Mouse (Mus musculus): ENCODE data around the gene Stk11ip. TPM values are rescaled to one million over a fixed set of nuclear protein-coding genes. Genes with fewer than 3 reads are reported as not detected.

Stk11ip gene
- total and polyA plus RNA-seq, 3 experiments: 30.0 to 201 (median 35.2) TPM

DNA sequence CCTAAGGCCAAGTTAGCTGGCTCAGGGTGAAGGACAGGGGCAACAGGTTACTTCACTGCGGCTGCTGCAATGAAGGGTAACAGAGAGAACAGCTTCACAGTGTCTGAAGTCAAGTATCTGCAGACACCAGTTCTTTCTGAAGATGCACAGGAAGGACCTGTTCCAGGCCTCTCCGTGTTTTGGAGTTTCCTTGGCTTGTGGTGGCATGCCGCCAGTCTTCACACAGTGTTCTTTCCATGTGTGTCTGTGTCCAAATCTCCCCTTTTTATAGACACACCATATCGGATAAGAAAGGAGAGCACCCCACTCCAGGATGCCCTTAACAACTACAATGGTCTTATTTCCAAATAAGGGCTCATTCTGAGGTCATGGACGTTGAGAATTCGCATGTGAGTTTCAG, 23.0 kb downstream of the Stk11ip start:
- no peaks in the 10 kb centered on the region for H3K36me3 ChIP-seq (replicated peaks)
- ATAC-seq (ENCODE audit: extremely low read depth, insufficient number of reproducible peaks, low FRiP score, poor library complexity, severe bottlenecking): no peak
- H3K27me3 ChIP-seq (ENCODE audit: insufficient read depth, low read length): peaks cover 6% of the 10 kb centered on the region; the same call in 1 of the 2 replicates
- no peaks in the 10 kb centered on the region; the same call in 1 of the 2 replicates for H3K4me1 ChIP-seq (ENCODE audit: insufficient read depth, low read depth, low read length)
- DNase-seq (ENCODE audit: low spot score): no peak
- H3K4me3 ChIP-seq (ENCODE audit: low read depth, low read length): no peak overlapping the region
- no peak for TF ChIP-seq GATA1 (IDR thresholded peaks at IDR 0.05; ENCODE audit: borderline replicate concordance, low read length)
- no peak for TF ChIP-seq CTCF (IDR thresholded peaks at IDR 0.05; ENCODE audit: low read depth, low read length)
- TF ChIP-seq GATA2 (IDR thresholded peaks at IDR 0.05; ENCODE audit: borderline replicate concordance, low read depth, low read length): no peak
- TF ChIP-seq POLR2AphosphoS5 (IDR thresholded peaks at IDR 0.05; ENCODE audit: insufficient replicate concordance, low read depth, low read length): no peak
- TF ChIP-seq TAL1 (conservative IDR thresholded peaks at IDR 0.05; ENCODE audit: low read depth, low read length): no peak
- H3K9me3 ChIP-seq (replicated peaks): no peaks in the 10 kb centered on the region

DNA sequence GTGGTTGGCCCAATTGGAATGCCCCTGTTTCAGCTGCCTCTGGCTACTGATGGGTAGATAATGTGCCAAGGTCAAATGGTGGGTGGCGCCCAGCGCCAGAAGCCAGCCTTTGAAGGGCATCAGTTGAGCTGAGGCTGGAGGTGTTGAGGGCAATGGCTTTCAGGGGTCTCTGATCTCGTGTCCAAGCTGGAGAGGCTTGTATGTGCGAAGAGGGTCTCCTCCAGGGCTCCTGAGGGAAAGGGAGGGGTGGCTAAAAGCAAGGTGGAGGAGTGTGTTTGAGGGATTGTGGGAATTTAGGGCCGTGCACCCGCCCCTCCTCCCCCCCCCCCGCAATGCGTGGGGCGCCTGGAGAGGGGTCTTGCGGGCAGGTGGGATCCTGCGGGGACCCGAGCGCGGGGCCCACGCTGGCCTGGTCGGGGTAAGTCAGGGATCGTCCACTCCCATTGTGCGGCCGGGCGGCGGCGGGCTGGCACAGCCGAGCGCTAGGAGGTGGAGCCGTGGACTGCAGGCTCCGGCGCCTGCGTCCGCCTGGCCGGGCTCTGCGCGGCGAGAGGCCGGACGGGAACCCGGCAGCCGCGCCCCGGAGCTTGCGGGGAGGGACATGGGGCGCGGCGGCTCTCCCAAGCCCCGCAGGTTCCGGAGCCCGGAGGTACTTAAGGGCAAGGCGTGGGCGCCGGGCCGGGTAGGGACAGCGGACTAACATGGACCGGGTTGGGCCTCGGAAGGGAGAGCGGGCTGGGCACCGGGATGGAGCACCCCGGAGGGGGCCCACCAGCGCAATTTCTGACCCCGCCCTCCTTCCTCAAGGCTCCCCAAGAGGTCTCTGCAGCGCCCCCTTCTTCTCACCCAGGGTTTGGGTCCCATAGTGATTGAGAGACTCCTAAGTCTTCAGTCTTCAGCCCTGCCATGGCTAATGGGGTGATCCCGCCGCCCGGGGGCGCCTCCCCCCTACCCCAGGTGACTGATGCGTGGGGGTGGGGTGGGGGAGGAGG, 24.9 kb downstream of the Stk11ip start, which contains the start of gene Slc4a3:
Slc4a3 (plus strand) TSS at position 302 of the 992 bp plus-strand sequence.
- ATAC-seq (ENCODE audit: extremely low read depth, insufficient number of reproducible peaks, low FRiP score, poor library complexity, severe bottlenecking) (no peak), DNase-seq (ENCODE audit: low spot score) (no peak)
- Histone ChIP-seq H3K4me1 (ENCODE audit: insufficient read depth, low read depth, low read length) (no peaks in the 10 kb centered on the region; the same call in 1 of the 2 replicates), H3K36me3 (replicated peaks) (no peaks in the 10 kb centered on the region), H3K9me3 (replicated peaks) (no peaks in the 10 kb centered on the region), H3K4me3 (ENCODE audit: low read depth, low read length) (no peak within 1 kb of the TSS), H3K27me3 (ENCODE audit: insufficient read depth, low read length) (peaks cover 10% of the 10 kb centered on the region; the same call in 1 of the 2 replicates)
- no peak for TF ChIP-seq CTCF (IDR thresholded peaks at IDR 0.05; ENCODE audit: low read depth, low read length)
- TF ChIP-seq GATA2 (IDR thresholded peaks at IDR 0.05; ENCODE audit: borderline replicate concordance, low read depth, low read length): no peak
- TF ChIP-seq POLR2AphosphoS5 (IDR thresholded peaks at IDR 0.05; ENCODE audit: insufficient replicate concordance, low read depth, low read length): no peak
- TF ChIP-seq GATA1 (IDR thresholded peaks at IDR 0.05; ENCODE audit: borderline replicate concordance, low read length): no peak
- no peak for TF ChIP-seq TAL1 (conservative IDR thresholded peaks at IDR 0.05; ENCODE audit: low read depth, low read length)

DNA sequence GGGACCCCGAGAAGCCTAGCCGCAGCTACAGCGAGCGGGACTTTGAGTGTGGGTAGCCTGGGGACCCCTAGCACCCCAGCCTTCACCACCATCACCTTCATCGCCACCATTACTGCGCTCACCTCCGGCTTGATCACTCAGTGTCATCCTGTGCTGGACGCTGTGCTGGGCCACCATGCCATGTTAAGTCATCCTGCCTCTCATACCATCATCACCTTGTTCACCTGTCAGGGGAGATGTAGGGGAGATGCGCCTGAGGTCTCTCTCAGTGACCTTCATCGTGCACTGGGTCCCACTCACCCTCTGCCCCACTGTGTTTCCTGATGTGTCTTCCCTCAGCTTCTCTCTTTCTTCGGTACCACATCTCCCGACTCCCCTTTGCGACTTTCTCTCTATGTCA, 26.0 kb downstream of the Stk11ip start:
- Histone ChIP-seq H3K4me1 (ENCODE audit: insufficient read depth, low read depth, low read length) (no peaks in the 10 kb centered on the region; the same call in 1 of the 2 replicates), H3K4me3 (ENCODE audit: low read depth, low read length) (peak overlapping the region; percentile 2; the same call in 1 of the 2 replicates), H3K9me3 (replicated peaks) (no peaks in the 10 kb centered on the region), H3K27me3 (ENCODE audit: insufficient read depth, low read length) (peaks cover 10% of the 10 kb centered on the region; the same call in 1 of the 2 replicates), H3K36me3 (replicated peaks) (no peaks in the 10 kb centered on the region)
- TF ChIP-seq TAL1 (conservative IDR thresholded peaks at IDR 0.05; ENCODE audit: low read depth, low read length) (no peak), GATA2 (IDR thresholded peaks at IDR 0.05; ENCODE audit: borderline replicate concordance, low read depth, low read length) (no peak), GATA1 (IDR thresholded peaks at IDR 0.05; ENCODE audit: borderline replicate concordance, low read length) (no peak), CTCF (IDR thresholded peaks at IDR 0.05; ENCODE audit: low read depth, low read length) (no peak), POLR2AphosphoS5 (IDR thresholded peaks at IDR 0.05; ENCODE audit: insufficient replicate concordance, low read depth, low read length) (no peak)
- DNase-seq (ENCODE audit: low spot score): no peak
- ATAC-seq (ENCODE audit: extremely low read depth, insufficient number of reproducible peaks, low FRiP score, poor library complexity, severe bottlenecking): no peak

DNA sequence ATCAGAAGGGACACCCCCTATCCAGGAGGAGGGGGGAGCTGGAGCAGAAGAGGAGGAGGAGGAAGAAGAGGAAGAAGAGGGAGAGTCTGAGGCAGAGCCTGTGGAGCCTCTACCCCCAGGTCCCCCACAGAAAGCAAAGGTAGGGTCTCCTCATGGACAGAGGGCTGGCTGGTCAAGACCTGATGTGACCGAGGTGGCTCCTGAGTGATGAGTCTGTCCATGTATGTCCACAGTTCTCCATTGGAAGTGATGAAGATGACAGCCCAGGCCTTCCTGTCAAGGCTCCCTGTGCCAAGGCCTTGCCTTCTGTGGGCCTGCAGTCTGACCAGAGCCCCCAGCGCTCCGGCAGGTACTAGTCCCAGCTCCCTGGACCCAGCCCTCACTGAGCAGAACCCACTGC, 26.8 kb downstream of the Stk11ip start:
- TF ChIP-seq TAL1 (conservative IDR thresholded peaks at IDR 0.05; ENCODE audit: low read depth, low read length) (no peak), POLR2AphosphoS5 (IDR thresholded peaks at IDR 0.05; ENCODE audit: insufficient replicate concordance, low read depth, low read length) (no peak), GATA2 (IDR thresholded peaks at IDR 0.05; ENCODE audit: borderline replicate concordance, low read depth, low read length) (no peak), CTCF (IDR thresholded peaks at IDR 0.05; ENCODE audit: low read depth, low read length) (no peak), GATA1 (IDR thresholded peaks at IDR 0.05; ENCODE audit: borderline replicate concordance, low read length) (no peak)
- no peak for ATAC-seq (ENCODE audit: extremely low read depth, insufficient number of reproducible peaks, low FRiP score, poor library complexity, severe bottlenecking)
- H3K4me1 ChIP-seq (ENCODE audit: insufficient read depth, low read depth, low read length): no peaks in the 10 kb centered on the region; the same call in 1 of the 2 replicates
- H3K27me3 ChIP-seq (ENCODE audit: insufficient read depth, low read length): peaks cover 10% of the 10 kb centered on the region; the same call in 1 of the 2 replicates
- no peak overlapping the region for H3K4me3 ChIP-seq (ENCODE audit: low read depth, low read length)
- H3K36me3 ChIP-seq (replicated peaks): no peaks in the 10 kb centered on the region
- DNase-seq (ENCODE audit: low spot score): no peak
- H3K9me3 ChIP-seq (replicated peaks): no peaks in the 10 kb centered on the region

DNA sequence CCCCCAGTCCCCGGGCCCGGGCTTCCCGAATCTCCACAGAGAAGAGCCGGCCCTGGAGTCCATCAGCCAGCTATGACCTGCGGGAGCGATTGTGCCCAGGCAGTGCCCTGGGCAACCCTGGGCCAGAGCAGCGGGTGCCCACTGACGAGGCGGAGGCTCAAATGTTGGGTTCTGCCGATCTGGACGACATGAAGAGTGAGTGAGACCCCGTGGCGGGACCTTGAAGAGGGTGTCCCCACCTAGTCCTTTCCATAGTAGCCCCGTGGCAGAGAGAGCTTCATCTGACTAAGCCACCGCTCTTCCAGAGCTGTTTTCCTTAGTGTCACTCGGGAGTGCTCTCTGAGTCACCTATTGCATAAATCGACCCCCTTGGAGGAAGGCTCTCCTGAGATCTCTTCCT, 27.5 kb downstream of the Stk11ip start:
- ATAC-seq (ENCODE audit: extremely low read depth, insufficient number of reproducible peaks, low FRiP score, poor library complexity, severe bottlenecking) (no peak), DNase-seq (ENCODE audit: low spot score) (no peak)
- peaks cover 10% of the 10 kb centered on the region; the same call in 1 of the 2 replicates for H3K27me3 ChIP-seq (ENCODE audit: insufficient read depth, low read length)
- no peaks in the 10 kb centered on the region for H3K36me3 ChIP-seq (replicated peaks)
- no peak for TF ChIP-seq GATA2 (IDR thresholded peaks at IDR 0.05; ENCODE audit: borderline replicate concordance, low read depth, low read length)
- no peak for TF ChIP-seq GATA1 (IDR thresholded peaks at IDR 0.05; ENCODE audit: borderline replicate concordance, low read length)
- TF ChIP-seq TAL1 (conservative IDR thresholded peaks at IDR 0.05; ENCODE audit: low read depth, low read length): no peak
- no peak for TF ChIP-seq CTCF (IDR thresholded peaks at IDR 0.05; ENCODE audit: low read depth, low read length)
- no peak for TF ChIP-seq POLR2AphosphoS5 (IDR thresholded peaks at IDR 0.05; ENCODE audit: insufficient replicate concordance, low read depth, low read length)
- no peaks in the 10 kb centered on the region for H3K9me3 ChIP-seq (replicated peaks)
- H3K4me1 ChIP-seq (ENCODE audit: insufficient read depth, low read depth, low read length): no peaks in the 10 kb centered on the region; the same call in 1 of the 2 replicates
- H3K4me3 ChIP-seq (ENCODE audit: low read depth, low read length): no peak overlapping the region

Data from G1E (cell line).